Mouse (Mus musculus): Measurements from ENCODE around the gene Gcn1l1. TPM values are rescaled to one million over a fixed set of nuclear protein-coding genes. Genes with fewer than 3 reads are reported as not detected.

Gene Gcn1l1
- polyA plus RNA-seq, 1 experiment, result 67.7 TPM

DNA sequence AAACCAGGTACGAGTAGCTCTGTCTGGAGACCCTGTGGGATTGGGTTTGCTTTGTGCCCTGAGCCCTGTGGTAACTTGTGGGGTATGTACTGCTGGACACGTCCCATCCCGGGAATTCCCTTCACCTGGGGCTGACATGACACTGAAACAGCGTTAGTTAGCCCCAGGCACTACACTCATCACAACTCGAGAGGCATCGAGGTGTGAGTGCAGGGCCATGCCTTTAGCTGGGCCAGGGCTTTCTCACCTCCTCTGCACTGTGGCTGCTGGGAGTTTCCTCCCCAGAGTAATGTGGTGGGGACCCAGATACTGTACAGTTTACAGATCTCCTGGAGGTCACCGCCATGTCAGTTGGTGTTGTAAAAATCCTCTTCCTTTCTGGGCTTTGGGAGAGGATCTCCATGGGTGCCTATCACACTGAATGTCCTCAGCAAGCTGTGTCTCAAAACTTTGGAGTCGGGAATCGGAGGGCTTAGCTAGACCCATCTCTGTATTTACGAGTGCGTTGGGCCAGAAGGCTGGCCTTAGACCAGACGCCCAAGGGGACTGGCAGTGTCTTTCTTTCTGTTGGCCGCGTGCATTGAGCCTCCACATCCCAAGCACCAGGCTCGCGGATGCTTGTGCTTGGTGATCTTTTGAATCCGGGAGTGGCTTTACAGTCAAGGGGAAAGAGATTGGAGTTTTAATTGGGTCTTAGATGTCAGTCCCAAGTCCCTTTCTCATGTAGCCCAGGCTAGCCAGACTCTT is 38.4 kb upstream of the Gcn1l1 start:
- H3K36me3 ChIP-seq (ENCODE audit: control insufficient read depth, insufficient read depth, low read length), result no peaks in the 10 kb centered on the region
- no peak for TF ChIP-seq POLR2A (IDR thresholded peaks at IDR 0.05; ENCODE audit: control insufficient read depth, low read depth, low read length)
- no peak for TF ChIP-seq CTCF (IDR thresholded peaks at IDR 0.05; ENCODE audit: control insufficient read depth, insufficient read depth, insufficient replicate concordance, low read depth, low read length)
- no peak overlapping the region for H3K27ac ChIP-seq (ENCODE audit: control insufficient read depth, insufficient read depth, low read depth, low read length)
- H3K4me1 ChIP-seq (ENCODE audit: control insufficient read depth, insufficient read depth, low read length), result peaks cover 4% of the 10 kb centered on the region
- H3K4me3 ChIP-seq (ENCODE audit: control insufficient read depth, low read depth, low read length), result no peak overlapping the region
- H3K27me3 ChIP-seq (ENCODE audit: control insufficient read depth, insufficient read depth, low read length), result no peaks in the 10 kb centered on the region

DNA sequence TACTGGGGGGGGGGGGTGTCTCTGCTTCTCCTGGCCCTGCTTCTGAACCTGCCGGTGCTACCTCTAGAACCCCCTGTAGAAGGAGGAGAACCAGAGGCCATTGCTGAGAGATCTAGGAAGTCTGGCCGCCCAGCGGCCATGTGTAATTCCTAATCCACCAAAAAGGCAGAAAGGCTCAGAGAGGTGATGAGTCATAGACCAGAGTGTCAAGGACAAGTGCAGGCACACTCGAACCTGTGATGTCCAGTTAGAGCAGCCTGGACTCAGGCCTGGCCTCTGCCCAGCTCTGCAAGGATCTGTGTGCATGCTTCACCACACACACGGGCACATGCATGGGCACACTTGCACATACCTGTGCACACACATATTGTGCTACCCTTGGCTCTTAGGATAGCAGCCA is 36.9 kb upstream of the Gcn1l1 start:
- no peaks in the 10 kb centered on the region for H3K27me3 ChIP-seq (ENCODE audit: control insufficient read depth, insufficient read depth, low read length)
- H3K36me3 ChIP-seq (ENCODE audit: control insufficient read depth, insufficient read depth, low read length), result no peaks in the 10 kb centered on the region
- H3K27ac ChIP-seq (ENCODE audit: control insufficient read depth, insufficient read depth, low read depth, low read length), result no peak overlapping the region
- no peak for TF ChIP-seq CTCF (IDR thresholded peaks at IDR 0.05; ENCODE audit: control insufficient read depth, insufficient read depth, insufficient replicate concordance, low read depth, low read length)
- no peak for TF ChIP-seq POLR2A (IDR thresholded peaks at IDR 0.05; ENCODE audit: control insufficient read depth, low read depth, low read length)
- no peak overlapping the region for H3K4me3 ChIP-seq (ENCODE audit: control insufficient read depth, low read depth, low read length)
- H3K4me1 ChIP-seq (ENCODE audit: control insufficient read depth, insufficient read depth, low read length), result peaks cover 5% of the 10 kb centered on the region

DNA sequence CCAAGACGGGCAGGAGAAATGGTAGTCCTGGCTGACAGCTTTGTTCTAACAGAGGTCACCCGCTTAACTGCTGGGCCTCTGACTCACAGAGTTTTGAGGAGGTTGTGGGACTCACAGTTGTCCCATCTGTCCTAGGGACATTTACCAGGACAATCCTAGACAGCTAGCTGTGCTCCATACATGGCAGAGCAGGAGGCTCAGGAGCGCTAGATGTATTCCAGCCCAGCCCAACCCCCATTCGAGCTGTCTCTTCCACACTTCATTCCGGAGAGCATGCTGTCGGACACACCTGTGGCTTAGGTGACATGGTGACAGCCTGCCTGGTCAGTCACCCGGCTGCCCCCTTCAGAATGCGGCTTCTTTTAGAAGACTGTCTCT is 35.7 kb upstream of the Gcn1l1 start:
- Histone ChIP-seq H3K4me1 (ENCODE audit: control insufficient read depth, insufficient read depth, low read length) (peaks cover 5% of the 10 kb centered on the region), H3K36me3 (ENCODE audit: control insufficient read depth, insufficient read depth, low read length) (no peaks in the 10 kb centered on the region), H3K4me3 (ENCODE audit: control insufficient read depth, low read depth, low read length) (no peak overlapping the region), H3K27ac (ENCODE audit: control insufficient read depth, insufficient read depth, low read depth, low read length) (no peak overlapping the region), H3K27me3 (ENCODE audit: control insufficient read depth, insufficient read depth, low read length) (no peaks in the 10 kb centered on the region)
- TF ChIP-seq POLR2A (IDR thresholded peaks at IDR 0.05; ENCODE audit: control insufficient read depth, low read depth, low read length), result no peak
- no peak for TF ChIP-seq CTCF (IDR thresholded peaks at IDR 0.05; ENCODE audit: control insufficient read depth, insufficient read depth, insufficient replicate concordance, low read depth, low read length)

DNA sequence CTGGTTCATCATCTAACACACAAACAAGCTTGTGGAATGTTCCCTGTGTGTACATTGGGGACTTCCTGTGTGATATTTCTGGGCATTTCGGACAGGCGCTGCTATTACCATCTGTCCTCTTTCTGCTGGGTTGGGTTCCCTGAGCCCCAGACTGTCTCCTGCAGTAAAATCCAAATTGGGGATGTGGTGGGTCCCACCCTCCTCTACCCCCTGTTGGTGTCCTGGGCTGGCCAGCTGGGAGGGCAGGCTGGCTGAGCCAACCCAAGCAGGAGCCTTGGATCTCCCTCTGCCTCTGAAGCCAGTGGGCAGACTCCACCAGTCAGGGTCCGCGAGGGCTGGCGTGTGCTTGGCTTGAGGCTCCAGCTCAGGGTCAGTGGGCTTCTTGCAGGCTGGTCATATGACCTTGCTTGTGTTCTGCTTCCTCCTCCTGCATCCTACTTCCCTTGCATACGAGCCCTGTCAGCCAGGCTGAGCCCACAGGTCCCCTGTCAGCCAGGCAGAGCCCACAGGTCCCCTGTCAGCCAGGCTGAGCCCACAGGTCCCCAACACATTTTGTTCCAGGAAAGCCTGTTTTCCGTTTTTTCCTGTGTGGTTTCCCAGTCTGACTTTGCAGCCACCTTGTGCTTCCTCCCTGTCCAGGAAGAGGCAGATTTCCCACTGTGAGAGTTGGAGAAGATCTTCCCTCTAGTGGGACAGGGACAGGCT is 35.2 kb upstream of the Gcn1l1 start:
- Histone ChIP-seq H3K27ac (ENCODE audit: control insufficient read depth, insufficient read depth, low read depth, low read length) (no peak overlapping the region), H3K27me3 (ENCODE audit: control insufficient read depth, insufficient read depth, low read length) (no peaks in the 10 kb centered on the region), H3K4me3 (ENCODE audit: control insufficient read depth, low read depth, low read length) (no peak overlapping the region), H3K4me1 (ENCODE audit: control insufficient read depth, insufficient read depth, low read length) (peaks cover 3% of the 10 kb centered on the region), H3K36me3 (ENCODE audit: control insufficient read depth, insufficient read depth, low read length) (no peaks in the 10 kb centered on the region)
- TF ChIP-seq CTCF (IDR thresholded peaks at IDR 0.05; ENCODE audit: control insufficient read depth, insufficient read depth, insufficient replicate concordance, low read depth, low read length) (no peak), POLR2A (IDR thresholded peaks at IDR 0.05; ENCODE audit: control insufficient read depth, low read depth, low read length) (no peak)

DNA sequence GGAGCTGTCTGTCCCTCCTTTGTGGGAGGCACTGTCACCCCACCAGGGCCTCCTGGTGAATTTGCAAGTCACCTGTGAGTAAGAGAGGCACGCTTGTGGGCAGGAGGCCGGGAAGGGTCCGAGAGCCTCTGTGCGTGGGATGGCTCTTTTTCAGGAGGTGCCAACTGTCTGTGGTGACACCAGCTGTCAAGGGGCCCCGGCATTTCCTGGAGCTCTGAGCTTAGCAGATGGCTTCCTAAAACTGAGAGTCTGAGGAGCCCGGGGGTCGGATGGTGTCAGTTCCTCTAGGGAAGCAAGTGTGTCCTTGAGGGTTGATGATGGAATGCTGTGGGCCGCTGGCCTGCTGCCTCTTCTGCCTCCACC is 34.6 kb upstream of the Gcn1l1 start:
- TF ChIP-seq POLR2A (IDR thresholded peaks at IDR 0.05; ENCODE audit: control insufficient read depth, low read depth, low read length) (no peak), CTCF (IDR thresholded peaks at IDR 0.05; ENCODE audit: control insufficient read depth, insufficient read depth, insufficient replicate concordance, low read depth, low read length) (no peak)
- no peaks in the 10 kb centered on the region for H3K36me3 ChIP-seq (ENCODE audit: control insufficient read depth, insufficient read depth, low read length)
- no peaks in the 10 kb centered on the region for H3K27me3 ChIP-seq (ENCODE audit: control insufficient read depth, insufficient read depth, low read length)
- H3K27ac ChIP-seq (ENCODE audit: control insufficient read depth, insufficient read depth, low read depth, low read length), result no peak overlapping the region
- H3K4me1 ChIP-seq (ENCODE audit: control insufficient read depth, insufficient read depth, low read length), result peaks cover 3% of the 10 kb centered on the region
- no peak overlapping the region for H3K4me3 ChIP-seq (ENCODE audit: control insufficient read depth, low read depth, low read length)

DNA sequence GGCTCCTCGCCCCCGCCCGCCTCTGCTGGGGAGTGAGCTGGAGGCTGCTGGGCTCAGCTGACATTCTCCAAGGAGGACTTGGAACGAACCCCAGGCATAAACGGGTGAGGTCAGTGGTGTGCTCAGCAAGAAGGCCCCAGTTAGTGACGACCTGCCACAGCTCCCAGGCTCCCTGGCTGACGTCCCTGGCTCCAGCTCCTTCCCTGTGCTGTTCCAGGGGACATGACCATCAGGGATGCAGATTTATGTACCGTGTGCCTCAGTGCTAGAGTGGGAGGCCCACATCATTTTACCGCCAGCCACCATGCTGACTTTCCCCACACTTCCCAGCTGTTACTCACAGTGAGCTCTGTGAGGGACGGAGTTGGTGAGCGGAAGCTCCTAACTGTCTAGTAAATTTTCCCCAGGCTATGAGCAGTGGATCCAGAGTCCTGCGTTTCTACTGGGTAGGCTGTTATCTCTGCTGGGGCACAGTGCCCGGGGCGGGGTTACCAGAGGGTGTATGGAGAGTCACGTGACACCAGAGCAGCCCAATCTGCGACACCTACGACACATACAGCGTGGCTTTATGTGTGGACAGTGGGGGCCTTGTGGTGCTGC is 33.3 kb upstream of the Gcn1l1 start:
- Histone ChIP-seq H3K36me3 (ENCODE audit: control insufficient read depth, insufficient read depth, low read length) (no peaks in the 10 kb centered on the region), H3K4me3 (ENCODE audit: control insufficient read depth, low read depth, low read length) (no peak overlapping the region), H3K27me3 (ENCODE audit: control insufficient read depth, insufficient read depth, low read length) (no peaks in the 10 kb centered on the region), H3K4me1 (ENCODE audit: control insufficient read depth, insufficient read depth, low read length) (peaks cover 3% of the 10 kb centered on the region), H3K27ac (ENCODE audit: control insufficient read depth, insufficient read depth, low read depth, low read length) (no peak overlapping the region)
- no peak for TF ChIP-seq POLR2A (IDR thresholded peaks at IDR 0.05; ENCODE audit: control insufficient read depth, low read depth, low read length)
- no peak for TF ChIP-seq CTCF (IDR thresholded peaks at IDR 0.05; ENCODE audit: control insufficient read depth, insufficient read depth, insufficient replicate concordance, low read depth, low read length)

DNA sequence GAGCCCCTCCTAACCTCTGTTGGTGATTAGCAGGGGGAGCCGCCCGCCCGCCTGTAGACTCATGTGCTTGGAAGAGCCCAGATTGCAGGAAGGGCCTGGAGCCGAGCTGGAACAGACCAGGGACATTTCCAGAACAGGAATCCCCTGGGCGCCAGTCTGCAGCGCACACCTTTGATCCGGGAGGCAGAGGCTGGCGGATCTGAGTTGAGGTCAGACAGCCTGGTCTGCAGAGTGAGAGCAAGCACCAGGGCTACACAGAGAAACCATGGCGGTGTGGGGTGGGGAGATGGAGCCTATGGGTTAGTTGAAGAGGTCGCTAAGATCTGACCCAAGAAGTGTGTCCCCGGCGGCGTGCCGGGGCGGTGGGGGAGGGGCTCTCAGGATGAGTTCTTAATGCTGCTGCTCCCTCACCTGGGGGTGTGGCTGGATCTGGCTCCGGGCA is 30.7 kb upstream of the Gcn1l1 start:
- Histone ChIP-seq H3K4me1 (ENCODE audit: control insufficient read depth, insufficient read depth, low read length) (peaks cover 7% of the 10 kb centered on the region), H3K27me3 (ENCODE audit: control insufficient read depth, insufficient read depth, low read length) (no peaks in the 10 kb centered on the region), H3K27ac (ENCODE audit: control insufficient read depth, insufficient read depth, low read depth, low read length) (no peak overlapping the region), H3K4me3 (ENCODE audit: control insufficient read depth, low read depth, low read length) (no peak overlapping the region), H3K36me3 (ENCODE audit: control insufficient read depth, insufficient read depth, low read length) (no peaks in the 10 kb centered on the region)
- TF ChIP-seq CTCF (IDR thresholded peaks at IDR 0.05; ENCODE audit: control insufficient read depth, insufficient read depth, insufficient replicate concordance, low read depth, low read length) (no peak), POLR2A (IDR thresholded peaks at IDR 0.05; ENCODE audit: control insufficient read depth, low read depth, low read length) (no peak)

Data from testis, adult 2 months (tissue).